Mouse (Mus musculus): Measurements from ENCODE around the gene Mipep. TPM values are rescaled to one million over a fixed set of nuclear protein-coding genes. Genes with fewer than 3 reads are reported as not detected.

Mipep gene
- polyA plus RNA-seq, 1 experiment from 2014 or later: 20.4 TPM

DNA sequence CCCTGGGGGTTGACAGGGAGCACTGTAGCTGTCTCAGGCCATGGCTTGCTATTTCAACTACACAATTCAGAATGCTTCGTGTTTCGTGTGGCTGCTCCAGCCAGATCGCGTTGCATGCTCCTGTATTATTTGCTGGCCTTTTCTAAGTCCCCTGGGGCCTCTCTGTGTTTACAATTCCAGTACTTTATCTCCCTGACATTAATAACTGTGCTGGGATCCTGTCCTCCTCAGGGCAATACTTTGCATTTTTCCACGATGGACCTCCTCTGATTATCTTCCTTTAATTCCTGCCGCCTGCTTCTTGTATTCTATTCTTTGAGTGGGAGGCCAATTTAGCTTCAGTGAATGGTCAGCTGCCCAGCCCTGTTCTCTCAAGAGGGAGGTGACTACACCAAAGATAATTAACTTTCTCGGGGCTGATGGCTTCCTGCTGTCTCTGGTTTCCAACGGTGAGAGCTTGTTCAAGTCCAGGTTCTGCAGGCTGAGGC, 128.7 kb downstream of the Mipep start:
- H3K27me3 ChIP-seq (ENCODE audit: control insufficient read depth, insufficient read depth, low read length): no peaks in the 10 kb centered on the region
- no peak overlapping the region for H3K4me2 ChIP-seq (ENCODE audit: low read depth, low read length)
- H3K9ac ChIP-seq (replicated peaks; ENCODE audit: low read depth, low read length): no peak overlapping the region
- no peaks in the 10 kb centered on the region for H3K4me1 ChIP-seq (ENCODE audit: control insufficient read depth, insufficient read depth, low read length)
- H3K36me3 ChIP-seq (ENCODE audit: control insufficient read depth, insufficient read depth, low read length): no peaks in the 10 kb centered on the region
- H3K9me3 ChIP-seq (ENCODE audit: control insufficient read depth, low read length): no peaks in the 10 kb centered on the region
- no peak for ATAC-seq (ENCODE audit: low read depth)
- 6% methylated on average over 8 of the region's 8 CpGs for WGBS
- no peak overlapping the region for H3K27ac ChIP-seq (ENCODE audit: low read depth, low read length)
- no peak overlapping the region for H3K4me3 ChIP-seq (ENCODE audit: low read depth, low read length)

DNA sequence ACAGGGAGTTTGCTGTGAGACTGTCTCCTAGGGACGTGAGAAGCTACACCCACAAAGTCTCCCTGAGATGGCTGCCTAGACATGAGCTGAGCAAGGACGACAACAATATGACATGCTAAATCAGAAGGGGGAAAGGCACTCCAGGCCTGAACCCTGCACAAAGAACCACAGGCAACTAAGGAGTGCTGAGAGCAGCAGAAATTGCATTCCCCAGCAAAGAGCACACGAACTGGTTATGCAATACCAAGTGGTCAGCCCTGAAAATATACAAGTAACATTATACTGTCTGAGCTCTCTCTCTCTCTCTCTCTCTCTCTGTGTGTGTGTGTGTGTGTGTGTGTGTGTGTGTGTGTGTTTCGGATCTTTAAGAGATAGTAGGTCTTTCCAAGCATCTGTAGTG, 132.3 kb downstream of the Mipep start:
- Histone ChIP-seq H3K4me1 (ENCODE audit: control insufficient read depth, insufficient read depth, low read length) (no peaks in the 10 kb centered on the region), H3K4me3 (ENCODE audit: low read depth, low read length) (no peak overlapping the region)
- WGBS: 66% methylated on average over 4 of the region's 4 CpGs

DNA sequence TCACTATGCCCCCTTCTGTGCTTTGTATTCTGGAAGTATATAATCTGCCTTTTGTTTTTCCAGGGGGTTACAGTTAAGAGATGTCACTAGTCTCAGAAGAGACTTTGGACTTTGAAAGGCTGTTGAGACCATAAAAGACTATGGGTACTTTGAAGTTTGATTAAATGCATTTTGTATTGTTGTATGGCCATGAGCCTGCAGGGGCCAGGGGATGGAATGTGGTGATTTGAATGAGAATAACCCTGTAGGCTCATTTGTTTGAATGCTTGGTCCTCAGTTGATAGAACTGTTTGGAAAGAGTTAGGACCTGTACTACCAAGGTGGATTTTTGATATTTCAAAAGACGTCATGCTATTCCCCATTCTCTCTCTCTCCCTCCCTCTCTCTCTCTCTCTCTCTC, 141.6 kb downstream of the Mipep start:
- ATAC-seq (ENCODE audit: low read depth): no peak
- Histone ChIP-seq H3K4me1 (ENCODE audit: control insufficient read depth, insufficient read depth, low read length) (no peaks in the 10 kb centered on the region), H3K4me2 (ENCODE audit: low read depth, low read length) (no peak overlapping the region), H3K27me3 (ENCODE audit: control insufficient read depth, insufficient read depth, low read length) (no peaks in the 10 kb centered on the region), H3K9me3 (ENCODE audit: control insufficient read depth, low read length) (no peaks in the 10 kb centered on the region), H3K9ac (replicated peaks; ENCODE audit: low read depth, low read length) (no peak overlapping the region), H3K4me3 (ENCODE audit: low read depth, low read length) (no peak overlapping the region), H3K27ac (ENCODE audit: low read depth, low read length) (no peak overlapping the region), H3K36me3 (ENCODE audit: control insufficient read depth, insufficient read depth, low read length) (no peaks in the 10 kb centered on the region)
- 24% methylated on average over 1 of the region's 1 CpGs for WGBS

More for the DNA sequence above, 132.3 kb downstream of the Mipep start:
- no peak for ATAC-seq (ENCODE audit: low read depth)
- no peaks in the 10 kb centered on the region for H3K9me3 ChIP-seq (ENCODE audit: control insufficient read depth, low read length)
- H3K36me3 ChIP-seq (ENCODE audit: control insufficient read depth, insufficient read depth, low read length): no peaks in the 10 kb centered on the region
- H3K4me2 ChIP-seq (ENCODE audit: low read depth, low read length): no peak overlapping the region
- H3K27me3 ChIP-seq (ENCODE audit: control insufficient read depth, insufficient read depth, low read length): no peaks in the 10 kb centered on the region
- H3K9ac ChIP-seq (replicated peaks; ENCODE audit: low read depth, low read length): no peak overlapping the region
- no peak overlapping the region for H3K27ac ChIP-seq (ENCODE audit: low read depth, low read length)

DNA sequence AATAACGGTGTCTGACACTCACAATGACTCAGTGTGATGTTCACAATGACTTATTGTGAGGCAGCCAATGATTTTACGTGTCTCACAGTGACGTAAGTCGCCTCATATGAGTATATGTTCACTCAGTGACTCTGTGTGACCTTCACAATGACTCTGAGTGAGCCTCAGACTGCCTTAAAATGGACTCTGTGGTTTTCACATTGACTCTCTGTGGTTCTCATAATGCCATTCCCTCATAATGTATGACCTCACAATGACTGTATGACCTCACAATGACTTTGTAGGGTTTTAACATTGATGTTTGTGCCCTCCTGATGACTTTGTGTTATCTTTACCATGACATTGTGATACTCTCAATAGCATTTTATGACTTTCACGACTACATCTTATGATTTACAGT, 151.3 kb downstream of the Mipep start:
- no peak overlapping the region for H3K4me3 ChIP-seq (ENCODE audit: low read depth, low read length)
- H3K9me3 ChIP-seq (ENCODE audit: control insufficient read depth, low read length): no peaks in the 10 kb centered on the region
- H3K9ac ChIP-seq (replicated peaks; ENCODE audit: low read depth, low read length): no peak overlapping the region
- no peaks in the 10 kb centered on the region for H3K36me3 ChIP-seq (ENCODE audit: control insufficient read depth, insufficient read depth, low read length)
- no peaks in the 10 kb centered on the region for H3K4me1 ChIP-seq (ENCODE audit: control insufficient read depth, insufficient read depth, low read length)
- ATAC-seq (ENCODE audit: low read depth): no peak
- H3K27ac ChIP-seq (ENCODE audit: low read depth, low read length): no peak overlapping the region
- H3K4me2 ChIP-seq (ENCODE audit: low read depth, low read length): no peak overlapping the region
- no peaks in the 10 kb centered on the region for H3K27me3 ChIP-seq (ENCODE audit: control insufficient read depth, insufficient read depth, low read length)
- 79% methylated on average over 5 of the region's 5 CpGs for WGBS

DNA sequence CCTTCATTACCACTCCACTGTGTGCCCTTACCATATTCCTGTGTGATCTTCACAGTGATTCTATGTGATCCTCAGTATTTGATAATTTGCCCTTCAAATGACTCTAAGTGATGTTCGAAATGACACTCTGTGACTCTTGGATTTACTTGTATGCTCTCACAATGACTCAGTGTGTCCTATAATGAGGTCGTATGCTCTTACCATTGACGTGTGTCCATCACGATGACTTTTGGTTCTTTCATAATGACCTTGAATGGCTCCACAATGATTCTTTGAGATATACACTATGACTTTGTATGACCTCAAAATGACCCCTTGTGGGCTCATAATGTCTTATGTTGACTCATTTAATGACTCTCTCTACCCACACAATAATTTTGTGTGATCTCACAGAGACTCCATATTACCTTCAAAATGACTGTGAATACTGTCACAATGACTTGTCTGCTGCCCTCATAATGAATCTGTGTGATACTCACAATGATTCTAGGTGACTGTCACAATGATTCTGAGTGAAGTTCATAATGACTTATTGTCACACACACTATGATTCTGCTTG, 153.2 kb downstream of the Mipep start:
- Histone ChIP-seq H3K36me3 (ENCODE audit: control insufficient read depth, insufficient read depth, low read length) (no peaks in the 10 kb centered on the region), H3K4me2 (ENCODE audit: low read depth, low read length) (no peak overlapping the region), H3K4me3 (ENCODE audit: low read depth, low read length) (no peak overlapping the region), H3K9me3 (ENCODE audit: control insufficient read depth, low read length) (no peaks in the 10 kb centered on the region), H3K27ac (ENCODE audit: low read depth, low read length) (no peak overlapping the region), H3K9ac (replicated peaks; ENCODE audit: low read depth, low read length) (no peak overlapping the region), H3K27me3 (ENCODE audit: control insufficient read depth, insufficient read depth, low read length) (no peaks in the 10 kb centered on the region), H3K4me1 (ENCODE audit: control insufficient read depth, insufficient read depth, low read length) (no peaks in the 10 kb centered on the region)
- ATAC-seq (ENCODE audit: low read depth): no peak
- WGBS: 97% methylated on average over 4 of the region's 4 CpGs

Other genes starting within 250 kb of the Mipep start
- gene Spata13, start 150.6 kb upstream of the Mipep start, polyA plus RNA-seq (2014; fragmentation: Nextera tagmentation; extraction: Ambion mirVana): 23.6 and 26.5 TPM in 2 replicates
- not detected in 2 replicates for gene C1qtnf9, start 16.4 kb upstream of the Mipep start, polyA plus RNA-seq (2014; fragmentation: Nextera tagmentation; extraction: Ambion mirVana)